Mouse (Mus musculus): ENCODE data around the gene Ptpre. TPM values are rescaled to one million over a fixed set of nuclear protein-coding genes. Genes with fewer than 3 reads are reported as not detected.

Gene Ptpre
- polyA plus RNA-seq, 1 experiment from 2014 or later = 2.7 TPM

DNA sequence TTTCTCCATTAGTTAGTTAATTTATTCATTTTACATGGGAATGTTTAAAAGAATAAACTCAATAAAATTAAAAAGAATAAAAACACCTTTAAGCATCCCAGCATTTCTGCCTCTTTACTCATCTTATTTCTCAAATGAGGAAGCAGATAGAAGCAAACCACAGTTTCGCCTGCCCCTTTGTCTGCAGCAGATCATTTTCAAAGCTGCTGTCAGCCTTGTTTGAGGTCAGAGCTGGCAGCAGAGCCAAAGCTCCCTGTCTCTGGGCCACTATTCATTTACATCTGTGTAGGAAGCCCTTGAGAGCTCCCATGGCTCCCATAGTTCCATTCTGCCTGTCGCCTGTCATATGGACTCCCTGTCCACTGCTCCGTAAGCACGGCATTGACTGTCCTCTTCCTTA, 28.7 kb upstream of the Ptpre start:
- Histone ChIP-seq H3K9me3 (ENCODE audit: control insufficient read depth, low read depth, low read length) (no peaks in the 10 kb centered on the region), H3K4me2 (replicated peaks; ENCODE audit: low read depth, low read length) (no peak overlapping the region), H3K4me1 (ENCODE audit: control insufficient read depth, insufficient read depth, low read length) (no peaks in the 10 kb centered on the region), H3K27me3 (ENCODE audit: control insufficient read depth, insufficient read depth, low read length) (no peaks in the 10 kb centered on the region), H3K4me3 (ENCODE audit: low read depth, low read length) (no peak overlapping the region), H3K27ac (ENCODE audit: low read length) (no peak overlapping the region), H3K36me3 (ENCODE audit: control insufficient read depth, insufficient read depth, low read length) (no peaks in the 10 kb centered on the region), H3K9ac (replicated peaks; ENCODE audit: low read depth, low read length) (no peak overlapping the region)
- 83% methylated on average over 4 of the region's 4 CpGs for WGBS
- no peak for ATAC-seq (ENCODE audit: insufficient number of reproducible peaks, insufficient read depth, low FRiP score, low read depth)

DNA sequence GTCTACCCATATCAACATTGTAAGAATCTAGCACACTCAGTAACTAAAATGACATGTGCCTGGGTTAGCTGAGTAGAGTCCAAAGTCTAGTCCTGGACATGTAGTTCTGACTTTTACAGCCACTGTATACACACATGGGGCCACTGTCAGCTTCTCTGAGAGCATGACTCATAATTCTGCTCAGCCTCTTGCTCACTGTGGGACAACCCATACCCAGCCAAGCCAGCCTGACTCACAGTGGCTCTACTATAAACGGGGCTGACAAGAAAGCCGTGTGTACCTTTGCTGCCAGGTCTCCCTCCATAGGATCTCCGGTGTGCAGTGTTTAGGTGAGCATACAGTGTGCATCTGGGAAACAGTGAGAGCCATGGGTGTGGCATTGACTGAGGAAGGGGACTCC, 28.0 kb upstream of the Ptpre start:
- H3K9ac ChIP-seq (replicated peaks; ENCODE audit: low read depth, low read length) = no peak overlapping the region
- H3K9me3 ChIP-seq (ENCODE audit: control insufficient read depth, low read depth, low read length) = no peaks in the 10 kb centered on the region
- WGBS = 81% methylated on average over 3 of the region's 3 CpGs
- no peaks in the 10 kb centered on the region for H3K27me3 ChIP-seq (ENCODE audit: control insufficient read depth, insufficient read depth, low read length)
- ATAC-seq (ENCODE audit: insufficient number of reproducible peaks, insufficient read depth, low FRiP score, low read depth) = peak; percentile 67; the same call in 1 of the 2 replicates
- H3K27ac ChIP-seq (ENCODE audit: low read length) = no peak overlapping the region
- H3K36me3 ChIP-seq (ENCODE audit: control insufficient read depth, insufficient read depth, low read length) = no peaks in the 10 kb centered on the region
- no peak overlapping the region for H3K4me2 ChIP-seq (replicated peaks; ENCODE audit: low read depth, low read length)
- no peaks in the 10 kb centered on the region for H3K4me1 ChIP-seq (ENCODE audit: control insufficient read depth, insufficient read depth, low read length)
- H3K4me3 ChIP-seq (ENCODE audit: low read depth, low read length) = no peak overlapping the region

DNA sequence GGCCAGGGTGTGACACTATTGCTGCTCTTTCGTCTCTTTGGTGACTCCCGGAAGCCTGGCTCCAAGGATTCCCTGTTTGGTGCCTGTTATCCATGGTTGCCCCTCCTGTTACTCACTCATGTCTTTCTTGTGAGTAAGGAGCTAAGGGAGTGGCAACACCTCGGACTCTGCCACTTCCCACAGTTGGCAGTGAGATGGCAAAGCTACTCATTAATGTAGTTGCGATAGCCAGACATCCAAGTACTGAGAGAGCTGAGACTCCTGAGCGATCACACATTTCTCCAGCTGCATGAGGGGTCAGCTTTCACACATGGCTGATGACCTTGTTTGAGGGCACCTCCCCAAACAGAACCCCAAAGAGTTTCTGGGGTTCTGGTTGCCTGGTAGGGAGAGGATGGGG, 26.9 kb upstream of the Ptpre start:
- Histone ChIP-seq H3K4me2 (replicated peaks; ENCODE audit: low read depth, low read length) (no peak overlapping the region), H3K9me3 (ENCODE audit: control insufficient read depth, low read depth, low read length) (no peaks in the 10 kb centered on the region), H3K36me3 (ENCODE audit: control insufficient read depth, insufficient read depth, low read length) (no peaks in the 10 kb centered on the region), H3K9ac (replicated peaks; ENCODE audit: low read depth, low read length) (no peak overlapping the region), H3K27ac (ENCODE audit: low read length) (no peak overlapping the region), H3K4me1 (ENCODE audit: control insufficient read depth, insufficient read depth, low read length) (no peaks in the 10 kb centered on the region), H3K4me3 (ENCODE audit: low read depth, low read length) (no peak overlapping the region), H3K27me3 (ENCODE audit: control insufficient read depth, insufficient read depth, low read length) (no peaks in the 10 kb centered on the region)
- 84% methylated on average over 5 of the region's 5 CpGs for WGBS
- ATAC-seq (ENCODE audit: insufficient number of reproducible peaks, insufficient read depth, low FRiP score, low read depth) = no peak

DNA sequence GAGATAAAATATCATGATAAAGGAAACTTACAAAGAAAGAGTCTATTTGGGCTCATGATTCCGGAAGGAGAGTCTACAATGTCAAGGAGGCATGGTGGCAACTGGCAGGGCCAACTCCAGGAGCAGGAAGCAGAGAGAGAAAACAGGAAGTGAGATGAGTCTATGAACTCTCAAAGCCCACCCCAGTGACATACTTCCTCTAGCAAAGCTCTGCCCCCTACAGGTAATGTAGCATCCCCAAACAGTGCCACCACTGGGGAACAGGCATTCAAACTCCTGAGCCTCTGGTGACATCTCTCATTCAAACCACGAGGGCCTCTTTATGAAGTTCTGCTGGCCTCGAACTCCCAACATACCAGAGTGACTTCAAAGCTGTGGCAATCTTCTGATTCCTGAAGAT, 25.6 kb upstream of the Ptpre start:
- Histone ChIP-seq H3K27me3 (ENCODE audit: control insufficient read depth, insufficient read depth, low read length) (no peaks in the 10 kb centered on the region), H3K9me3 (ENCODE audit: control insufficient read depth, low read depth, low read length) (no peaks in the 10 kb centered on the region), H3K27ac (ENCODE audit: low read length) (no peak overlapping the region), H3K4me3 (ENCODE audit: low read depth, low read length) (no peak overlapping the region), H3K9ac (replicated peaks; ENCODE audit: low read depth, low read length) (no peak overlapping the region), H3K36me3 (ENCODE audit: control insufficient read depth, insufficient read depth, low read length) (no peaks in the 10 kb centered on the region), H3K4me2 (replicated peaks; ENCODE audit: low read depth, low read length) (no peak overlapping the region), H3K4me1 (ENCODE audit: control insufficient read depth, insufficient read depth, low read length) (no peaks in the 10 kb centered on the region)
- WGBS = 77% methylated on average over 3 of the region's 3 CpGs
- ATAC-seq (ENCODE audit: insufficient number of reproducible peaks, insufficient read depth, low FRiP score, low read depth) = no peak

DNA sequence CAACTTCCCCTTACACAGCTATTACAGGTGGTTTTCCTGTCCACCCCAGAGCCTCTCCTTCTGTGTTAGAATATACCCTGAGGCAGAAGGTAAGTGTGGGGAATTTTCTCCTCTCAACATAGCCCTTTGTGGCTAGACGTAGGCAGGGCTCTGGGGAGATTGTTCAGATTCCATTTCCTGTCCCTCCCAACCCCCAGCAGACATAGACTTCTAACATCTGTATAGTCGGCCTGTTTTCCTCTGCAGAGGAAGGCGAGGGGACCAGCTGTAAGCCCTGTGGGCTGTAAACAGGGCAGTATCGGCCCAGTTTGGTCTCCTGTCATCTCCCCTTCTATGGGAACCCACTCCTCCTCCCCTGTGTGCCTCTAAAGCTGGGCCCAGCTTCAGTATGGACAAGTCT, 20.1 kb upstream of the Ptpre start:
- no peaks in the 10 kb centered on the region for H3K36me3 ChIP-seq (ENCODE audit: control insufficient read depth, insufficient read depth, low read length)
- H3K4me3 ChIP-seq (ENCODE audit: low read depth, low read length) = no peak overlapping the region
- ATAC-seq (ENCODE audit: insufficient number of reproducible peaks, insufficient read depth, low FRiP score, low read depth) = no peak
- no peak overlapping the region for H3K4me2 ChIP-seq (replicated peaks; ENCODE audit: low read depth, low read length)
- H3K9me3 ChIP-seq (ENCODE audit: control insufficient read depth, low read depth, low read length) = no peaks in the 10 kb centered on the region
- H3K27ac ChIP-seq (ENCODE audit: low read length) = no peak overlapping the region
- no peaks in the 10 kb centered on the region for H3K4me1 ChIP-seq (ENCODE audit: control insufficient read depth, insufficient read depth, low read length)
- H3K9ac ChIP-seq (replicated peaks; ENCODE audit: low read depth, low read length) = no peak overlapping the region
- 59% methylated on average over 4 of the region's 4 CpGs for WGBS
- H3K27me3 ChIP-seq (ENCODE audit: control insufficient read depth, insufficient read depth, low read length) = no peaks in the 10 kb centered on the region

DNA sequence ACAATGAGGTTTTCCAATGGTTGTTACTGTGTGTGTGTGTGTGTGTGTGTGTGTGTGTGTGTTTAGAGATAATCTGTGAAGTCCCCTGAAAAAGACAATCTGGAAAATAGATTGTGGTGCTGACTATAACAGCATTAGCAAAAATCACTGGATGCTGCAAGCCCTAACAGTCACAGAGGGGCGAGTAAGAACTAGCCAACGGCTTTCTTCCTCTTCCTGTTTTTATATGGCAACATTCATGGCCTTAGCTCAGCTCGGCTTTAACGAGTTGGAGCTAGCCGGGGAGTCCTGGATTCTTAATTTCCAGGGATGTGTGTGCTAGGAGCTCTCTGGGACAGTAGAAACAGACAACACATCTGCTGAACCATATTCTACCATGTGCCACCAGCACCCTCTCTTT, 17.0 kb upstream of the Ptpre start:
- ATAC-seq (ENCODE audit: insufficient number of reproducible peaks, insufficient read depth, low FRiP score, low read depth) = no peak
- no peak overlapping the region for H3K4me3 ChIP-seq (ENCODE audit: low read depth, low read length)
- no peak overlapping the region for H3K4me2 ChIP-seq (replicated peaks; ENCODE audit: low read depth, low read length)
- WGBS = 80% methylated on average over 5 of the region's 5 CpGs
- no peaks in the 10 kb centered on the region for H3K36me3 ChIP-seq (ENCODE audit: control insufficient read depth, insufficient read depth, low read length)
- H3K27ac ChIP-seq (ENCODE audit: low read length) = no peak overlapping the region
- H3K4me1 ChIP-seq (ENCODE audit: control insufficient read depth, insufficient read depth, low read length) = no peaks in the 10 kb centered on the region
- no peaks in the 10 kb centered on the region for H3K9me3 ChIP-seq (ENCODE audit: control insufficient read depth, low read depth, low read length)
- H3K27me3 ChIP-seq (ENCODE audit: control insufficient read depth, insufficient read depth, low read length) = no peaks in the 10 kb centered on the region
- H3K9ac ChIP-seq (replicated peaks; ENCODE audit: low read depth, low read length) = no peak overlapping the region

DNA sequence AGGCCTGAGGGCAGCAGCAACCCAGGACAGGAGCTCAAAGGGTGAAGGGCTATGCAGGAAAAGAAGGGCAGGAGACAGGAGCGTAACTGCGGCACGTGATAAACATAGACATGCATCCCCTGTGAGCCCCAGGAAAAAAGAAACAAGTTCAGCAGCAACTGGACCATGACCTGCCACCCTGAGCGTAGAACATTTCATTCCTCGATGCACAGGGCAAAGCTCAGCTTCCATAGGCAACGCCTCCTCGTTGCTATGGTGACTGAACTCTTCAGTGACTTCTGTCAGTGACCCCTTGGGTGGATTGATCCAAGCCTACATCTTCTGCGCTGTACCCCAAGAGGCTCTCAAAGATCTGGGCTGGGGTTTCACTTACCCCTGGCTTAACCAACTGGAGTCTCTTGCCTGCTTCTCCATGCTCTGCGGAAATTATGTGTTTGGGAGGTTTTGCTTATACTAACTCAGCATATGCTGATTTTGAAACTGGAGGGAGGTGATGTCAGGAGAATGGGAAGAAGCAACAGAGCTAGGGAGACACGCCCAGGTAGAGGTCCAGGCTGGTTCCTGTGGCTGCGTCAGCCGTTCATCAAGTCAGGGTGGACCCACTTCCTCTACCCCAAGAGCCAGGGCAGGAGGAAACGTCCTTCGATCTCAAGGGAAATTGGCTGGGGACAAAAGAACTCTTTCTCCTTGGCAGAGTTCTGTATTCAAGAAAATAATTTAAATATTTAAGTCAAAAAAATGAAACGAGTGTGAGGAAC, 15.3 kb upstream of the Ptpre start:
- no peak for ATAC-seq (ENCODE audit: insufficient number of reproducible peaks, insufficient read depth, low FRiP score, low read depth)
- 71% methylated on average over 15 of the region's 15 CpGs for WGBS
- no peak overlapping the region for H3K9ac ChIP-seq (replicated peaks; ENCODE audit: low read depth, low read length)
- H3K27me3 ChIP-seq (ENCODE audit: control insufficient read depth, insufficient read depth, low read length) = no peaks in the 10 kb centered on the region
- no peak overlapping the region for H3K4me3 ChIP-seq (ENCODE audit: low read depth, low read length)
- H3K27ac ChIP-seq (ENCODE audit: low read length) = no peak overlapping the region
- H3K9me3 ChIP-seq (ENCODE audit: control insufficient read depth, low read depth, low read length) = no peaks in the 10 kb centered on the region
- H3K4me1 ChIP-seq (ENCODE audit: control insufficient read depth, insufficient read depth, low read length) = no peaks in the 10 kb centered on the region
- no peak overlapping the region for H3K4me2 ChIP-seq (replicated peaks; ENCODE audit: low read depth, low read length)
- H3K36me3 ChIP-seq (ENCODE audit: control insufficient read depth, insufficient read depth, low read length) = no peaks in the 10 kb centered on the region

DNA sequence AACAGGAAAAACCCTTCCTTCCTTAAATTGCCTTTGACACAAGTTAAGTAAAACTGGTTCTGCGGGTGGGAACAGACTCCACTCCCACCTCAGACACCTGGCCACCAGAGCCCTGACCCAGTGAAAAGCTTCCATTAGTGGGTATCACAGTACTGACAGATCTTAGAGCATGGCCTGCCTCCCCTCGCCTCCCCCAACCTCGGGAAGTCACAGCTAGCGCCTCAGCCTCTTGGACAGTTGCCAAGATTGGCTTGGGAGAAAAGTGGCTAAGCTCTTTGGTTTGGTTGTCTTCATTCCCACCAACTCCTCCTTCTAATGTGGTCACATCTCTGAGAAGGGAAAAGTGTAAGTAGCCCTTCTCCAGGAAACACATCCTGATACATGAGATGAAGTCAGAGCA, 13.3 kb upstream of the Ptpre start:
- ATAC-seq (ENCODE audit: insufficient number of reproducible peaks, insufficient read depth, low FRiP score, low read depth) = no peak
- H3K9ac ChIP-seq (replicated peaks; ENCODE audit: low read depth, low read length) = no peak overlapping the region
- WGBS = 26% methylated on average over 4 of the region's 4 CpGs
- no peaks in the 10 kb centered on the region for H3K9me3 ChIP-seq (ENCODE audit: control insufficient read depth, low read depth, low read length)
- no peaks in the 10 kb centered on the region for H3K4me1 ChIP-seq (ENCODE audit: control insufficient read depth, insufficient read depth, low read length)
- H3K36me3 ChIP-seq (ENCODE audit: control insufficient read depth, insufficient read depth, low read length) = no peaks in the 10 kb centered on the region
- H3K27me3 ChIP-seq (ENCODE audit: control insufficient read depth, insufficient read depth, low read length) = no peaks in the 10 kb centered on the region
- H3K4me2 ChIP-seq (replicated peaks; ENCODE audit: low read depth, low read length) = no peak overlapping the region
- no peak overlapping the region for H3K4me3 ChIP-seq (ENCODE audit: low read depth, low read length)
- H3K27ac ChIP-seq (ENCODE audit: low read length) = no peak overlapping the region

DNA sequence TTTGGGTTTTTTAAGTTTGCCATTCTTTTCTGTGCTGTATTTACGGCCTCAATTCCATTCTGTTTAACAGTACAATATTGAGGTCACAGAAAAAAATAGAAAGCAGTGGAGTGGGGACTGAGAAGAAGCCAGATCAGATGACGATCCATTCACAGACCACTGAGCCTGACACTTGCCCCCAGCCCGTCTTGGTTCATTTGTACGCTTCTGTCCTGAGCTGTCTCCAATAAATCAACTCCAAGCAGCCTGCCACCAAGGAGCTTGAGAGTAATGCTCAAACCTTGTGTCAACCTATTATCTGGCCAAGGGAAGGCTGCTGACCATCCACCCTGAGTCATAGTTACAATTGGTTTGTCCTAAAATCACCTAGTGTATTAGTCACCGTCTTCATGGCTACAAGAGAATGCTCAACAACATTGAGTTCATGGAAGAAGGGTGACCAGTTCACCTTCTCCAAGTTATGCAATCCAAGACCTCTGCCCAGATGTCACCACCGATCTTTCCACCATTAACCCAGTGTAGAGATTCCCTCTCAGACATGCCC, 12.8 kb upstream of the Ptpre start:
- Histone ChIP-seq H3K4me2 (replicated peaks; ENCODE audit: low read depth, low read length) (no peak overlapping the region), H3K36me3 (ENCODE audit: control insufficient read depth, insufficient read depth, low read length) (no peaks in the 10 kb centered on the region), H3K9ac (replicated peaks; ENCODE audit: low read depth, low read length) (no peak overlapping the region), H3K27ac (ENCODE audit: low read length) (no peak overlapping the region), H3K4me3 (ENCODE audit: low read depth, low read length) (no peak overlapping the region), H3K27me3 (ENCODE audit: control insufficient read depth, insufficient read depth, low read length) (no peaks in the 10 kb centered on the region), H3K9me3 (ENCODE audit: control insufficient read depth, low read depth, low read length) (no peaks in the 10 kb centered on the region), H3K4me1 (ENCODE audit: control insufficient read depth, insufficient read depth, low read length) (no peaks in the 10 kb centered on the region)
- WGBS = 64% methylated on average over 6 of the region's 6 CpGs
- no peak for ATAC-seq (ENCODE audit: insufficient number of reproducible peaks, insufficient read depth, low FRiP score, low read depth)
